20 mouse cellular contexts compared by ENCODE assay signal in the genomic region with DNA sequence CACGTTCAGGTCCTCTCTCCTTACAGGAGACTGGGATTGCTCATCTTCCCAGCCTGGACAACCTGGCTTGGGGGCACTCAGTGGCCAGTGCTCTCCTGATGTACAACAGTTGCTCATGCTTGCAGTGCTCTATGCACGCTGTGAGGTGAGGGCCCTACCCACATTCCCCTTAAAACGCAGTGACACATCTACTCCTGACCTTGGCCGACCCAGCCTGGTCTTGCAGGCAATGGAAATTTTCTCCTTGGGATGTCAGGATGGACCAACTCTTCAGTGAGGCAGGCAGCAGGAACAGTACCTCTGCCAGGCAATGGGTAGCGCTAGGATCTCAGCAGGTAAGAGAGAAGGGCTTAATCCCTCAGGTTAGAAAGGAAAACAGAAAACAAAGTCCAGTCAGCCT. TPM values are rescaled to one million over a fixed set of nuclear protein-coding genes. Genes with fewer than 3 reads are reported as not detected.
"Had no signal": no experiment of that assay in that cellular context is flagged by ENCODE, and none has a peak within 500 bp of the region (broad histone marks: within the 10 kb centered on the region; RNA-seq: fewer than 3 reads in every experiment).

No protein-coding gene starts in this region.

- H3K27me3 ChIP-seq: midbrain, embryonic 12.5 days; neural tube, embryonic 13.5 days; neural tube, embryonic 15.5 days had no signal

- H3K4me3 ChIP-seq: midbrain, embryonic 10.5 days; midbrain, embryonic 12.5 days; myocyte; neural tube, embryonic 13.5 days; neural tube, embryonic 15.5 days had no signal

- H3K9me3 ChIP-seq: midbrain, embryonic 10.5 days; midbrain, embryonic 12.5 days; neural tube, embryonic 13.5 days; neural tube, embryonic 15.5 days had no signal

- ATAC-seq: midbrain, embryonic 16.5 days had no signal

- H3K9ac ChIP-seq: lung, embryonic 14.5 days; midbrain, embryonic 12.5 days; neural tube, embryonic 13.5 days; neural tube, embryonic 15.5 days had no signal

- H3K4me2 ChIP-seq: lung, embryonic 14.5 days; midbrain, embryonic 12.5 days; neural tube, embryonic 13.5 days; neural tube, embryonic 15.5 days had no signal

- H3K27ac ChIP-seq: midbrain, embryonic 12.5 days; neural tube, embryonic 13.5 days; neural tube, embryonic 15.5 days had no signal

- DNase-seq: lung, embryonic 14.5 days; lung, postnatal 10 days; lung, postnatal 4 days; midbrain, embryonic 14.5 days; retina, postnatal 1 day; right cerebral cortex, adult 18-20 months; right cerebral cortex, postnatal 25 days; right cerebral cortex, postnatal 4 days; spleen, adult 18-20 months; thymus, adult 18-20 months; thymus, postnatal 14 days; thymus, postnatal 36 days had no signal

RNA-seq across cellular contexts. Expression of gene Ip6k3, which starts 19.5 kb away (rescaled TPM):
- total RNA-seq: megakaryocyte-erythroid progenitor cell, adult 5-6 weeks had no signal
- polyA plus RNA-seq: lung, embryonic 14.5 days; midbrain, embryonic 10.5 days; small intestine, adult 2 months had no signal
